Mouse (Mus musculus): Measurements from ENCODE around the gene Cacfd1. TPM values are rescaled to one million over a fixed set of nuclear protein-coding genes. Genes with fewer than 3 reads are reported as not detected.

The Cacfd1 gene
- polyA plus RNA-seq, 1 experiment: 17.8 TPM

DNA sequence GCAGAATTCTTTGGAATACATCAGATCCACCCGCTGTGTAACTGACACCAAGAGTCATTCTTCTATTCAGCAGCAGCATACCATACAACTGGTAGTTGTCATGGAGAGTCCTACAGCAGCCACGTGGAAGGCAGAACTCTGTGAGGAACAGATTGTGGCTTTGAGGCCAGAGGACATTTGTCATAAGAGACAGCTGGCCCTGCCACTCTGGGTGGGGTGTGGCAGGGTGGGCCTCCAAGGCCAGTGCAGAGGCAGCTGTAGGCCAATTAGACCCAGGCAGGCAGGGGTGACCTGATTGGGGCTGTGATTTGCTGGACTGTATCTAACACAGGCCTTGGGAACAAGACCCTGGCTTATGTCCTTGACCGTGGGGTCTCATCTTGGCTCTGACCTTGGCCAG is 59.9 kb downstream of the Cacfd1 start:
- H3K4me3 ChIP-seq (ENCODE audit: low read depth, low read length): no peak overlapping the region
- TF ChIP-seq POLR2A (IDR thresholded peaks at IDR 0.05; ENCODE audit: insufficient read depth, low read length): no peak
- TF ChIP-seq EP300 (IDR thresholded peaks at IDR 0.05; ENCODE audit: insufficient read depth, low read depth, low read length): no peak
- no peak for TF ChIP-seq CTCF (IDR thresholded peaks at IDR 0.05; ENCODE audit: low read depth, low read length)
- H3K4me1 ChIP-seq (ENCODE audit: control insufficient read depth, insufficient read depth, low read length): no peaks in the 10 kb centered on the region
- H3K27ac ChIP-seq (ENCODE audit: insufficient read depth, low read length): no peak overlapping the region
- no peaks in the 10 kb centered on the region for H3K36me3 ChIP-seq (ENCODE audit: control insufficient read depth, insufficient read depth, low read length, poor library complexity, severe bottlenecking)
- H3K9ac ChIP-seq (ENCODE audit: low read depth, poor library complexity, severe bottlenecking): no peak overlapping the region
- no peaks in the 10 kb centered on the region for H3K9me3 ChIP-seq (replicated peaks; ENCODE audit: control insufficient read depth, insufficient read depth, low read length, poor library complexity, severe bottlenecking)
- H3K27me3 ChIP-seq (ENCODE audit: control insufficient read depth, insufficient read depth, low read length, poor library complexity, severe bottlenecking): no peaks in the 10 kb centered on the region

DNA sequence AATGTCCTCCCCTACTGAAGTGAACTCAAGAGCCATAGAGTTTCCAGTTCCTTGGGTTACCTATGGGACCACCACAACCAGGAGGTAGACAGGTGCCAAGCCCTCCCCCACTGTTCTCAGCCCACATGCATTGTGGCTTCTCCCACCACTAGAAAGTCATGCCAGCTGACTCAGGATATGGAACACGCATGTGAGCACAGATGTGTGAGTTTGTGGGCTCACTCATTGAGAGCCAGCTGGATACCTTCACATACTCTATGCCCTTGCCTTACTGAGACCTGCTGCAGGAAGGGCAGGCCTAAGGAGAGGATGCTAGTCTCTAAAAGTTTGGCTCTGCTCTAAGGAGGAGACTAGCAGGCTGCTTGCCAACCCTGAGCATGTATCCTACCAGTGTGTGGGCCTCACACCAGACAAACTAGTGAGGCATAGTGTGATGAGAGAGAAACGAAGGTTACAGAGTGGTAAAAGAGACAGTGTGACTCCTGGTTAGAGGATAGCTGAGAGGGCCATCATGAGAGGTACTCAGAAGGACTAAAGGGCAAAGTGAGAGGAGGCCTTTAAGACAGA is 60.6 kb downstream of the Cacfd1 start:
- TF ChIP-seq EP300 (IDR thresholded peaks at IDR 0.05; ENCODE audit: insufficient read depth, low read depth, low read length): no peak
- no peak for TF ChIP-seq POLR2A (IDR thresholded peaks at IDR 0.05; ENCODE audit: insufficient read depth, low read length)
- no peak for TF ChIP-seq CTCF (IDR thresholded peaks at IDR 0.05; ENCODE audit: low read depth, low read length)
- no peaks in the 10 kb centered on the region for H3K36me3 ChIP-seq (ENCODE audit: control insufficient read depth, insufficient read depth, low read length, poor library complexity, severe bottlenecking)
- H3K9me3 ChIP-seq (replicated peaks; ENCODE audit: control insufficient read depth, insufficient read depth, low read length, poor library complexity, severe bottlenecking): no peaks in the 10 kb centered on the region
- H3K27me3 ChIP-seq (ENCODE audit: control insufficient read depth, insufficient read depth, low read length, poor library complexity, severe bottlenecking): no peaks in the 10 kb centered on the region
- H3K9ac ChIP-seq (ENCODE audit: low read depth, poor library complexity, severe bottlenecking): no peak overlapping the region
- no peaks in the 10 kb centered on the region for H3K4me1 ChIP-seq (ENCODE audit: control insufficient read depth, insufficient read depth, low read length)
- H3K27ac ChIP-seq (ENCODE audit: insufficient read depth, low read length): no peak overlapping the region
- H3K4me3 ChIP-seq (ENCODE audit: low read depth, low read length): no peak overlapping the region

Other genes with a start within 250 kb of the Cacfd1 start
- gene Abo, start 144.9 kb upstream of the Cacfd1 start, polyA plus RNA-seq (2011; ENCODE audit: insufficient read depth, insufficient read length, low read depth, missing spikeins): not detected in 2 replicates
- gene Surf6, start 107.0 kb upstream of the Cacfd1 start, polyA plus RNA-seq (2011; ENCODE audit: insufficient read depth, insufficient read length, low read depth, missing spikeins): 48.3 and 48.5 TPM in 2 replicates
- 11.1 and 12.6 TPM in 2 replicates for gene Med22, start 99.2 kb upstream of the Cacfd1 start, polyA plus RNA-seq (2011; ENCODE audit: insufficient read depth, insufficient read length, low read depth, missing spikeins)
- 717 and 722 TPM in 2 replicates for gene Rpl7a, start 99.2 kb upstream of the Cacfd1 start, polyA plus RNA-seq (2011; ENCODE audit: insufficient read depth, insufficient read length, low read depth, missing spikeins)
- 47.7 and 62.5 TPM in 2 replicates for gene Surf2, start 93.6 kb upstream of the Cacfd1 start, polyA plus RNA-seq (2011; ENCODE audit: insufficient read depth, insufficient read length, low read depth, missing spikeins)
- gene Surf1, start 93.4 kb upstream of the Cacfd1 start, polyA plus RNA-seq (2011; ENCODE audit: insufficient read depth, insufficient read length, low read depth, missing spikeins): 40.6 and 41.1 TPM in 2 replicates
- 109 and 122 TPM in 2 replicates for gene Surf4, start 76.0 kb upstream of the Cacfd1 start, polyA plus RNA-seq (2011; ENCODE audit: insufficient read depth, insufficient read length, low read depth, missing spikeins)
- gene Stkld1, start 75.9 kb upstream of the Cacfd1 start, polyA plus RNA-seq (2011; ENCODE audit: insufficient read depth, insufficient read length, low read depth, missing spikeins): not detected in 2 replicates
- 58.6 and 62.4 TPM in 2 replicates for gene Rexo4, start 45.5 kb upstream of the Cacfd1 start, polyA plus RNA-seq (2011; ENCODE audit: insufficient read depth, insufficient read length, low read depth, missing spikeins)
- gene Adamts13, start 36.5 kb upstream of the Cacfd1 start, polyA plus RNA-seq (2011; ENCODE audit: insufficient read depth, insufficient read length, low read depth, missing spikeins): not detected in 2 replicates
- gene Slc2a6, start 18.1 kb downstream of the Cacfd1 start, polyA plus RNA-seq (2011; ENCODE audit: insufficient read depth, insufficient read length, low read depth, missing spikeins): 1.5 and 3.9 TPM in 2 replicates
- gene Mymk, start 62.3 kb downstream of the Cacfd1 start, polyA plus RNA-seq (2011; ENCODE audit: insufficient read depth, insufficient read length, low read depth, missing spikeins): not detected in 2 replicates
- not detected in 2 replicates for gene Adamtsl2, start 69.5 kb downstream of the Cacfd1 start, polyA plus RNA-seq (2011; ENCODE audit: insufficient read depth, insufficient read length, low read depth, missing spikeins)
- 0.52 and 0.67 TPM in 2 replicates for gene Fam163b, start 132.6 kb downstream of the Cacfd1 start, polyA plus RNA-seq (2011; ENCODE audit: insufficient read depth, insufficient read length, low read depth, missing spikeins)
- gene Dbh, start 155.3 kb downstream of the Cacfd1 start, polyA plus RNA-seq (2011; ENCODE audit: insufficient read depth, insufficient read length, low read depth, missing spikeins): not detected in 2 replicates
- not detected in 2 replicates for gene Sardh, start 238.4 kb downstream of the Cacfd1 start, polyA plus RNA-seq (2011; ENCODE audit: insufficient read depth, insufficient read length, low read depth, missing spikeins)